Mouse (Mus musculus) myocyte (in vitro differentiated cells): ENCODE data around the gene Dennd1b.

Source experiments
- E2F4 ChIP-seq: IDR thresholded peaks from one replicate; pipeline ENCODE4 v1.6.1; 2011; ENCODE audit warnings: mild to moderate bottlenecking, control low read depth, moderate library complexity; ENCODE audit not compliant: insufficient read depth
- POLR2A ChIP-seq: IDR thresholded peaks from one replicate; pipeline ENCODE4 v1.6.1; 2011; ENCODE audit warnings: low read depth, mild to moderate bottlenecking, control low read depth, moderate library complexity; ENCODE audit not compliant: insufficient read length
- POLR2AphosphoS2 ChIP-seq: IDR thresholded peaks from one replicate; pipeline ENCODE4 v1.6.1; 2011; ENCODE audit warnings: low read depth, control low read depth; ENCODE audit not compliant: insufficient read length

DNA sequence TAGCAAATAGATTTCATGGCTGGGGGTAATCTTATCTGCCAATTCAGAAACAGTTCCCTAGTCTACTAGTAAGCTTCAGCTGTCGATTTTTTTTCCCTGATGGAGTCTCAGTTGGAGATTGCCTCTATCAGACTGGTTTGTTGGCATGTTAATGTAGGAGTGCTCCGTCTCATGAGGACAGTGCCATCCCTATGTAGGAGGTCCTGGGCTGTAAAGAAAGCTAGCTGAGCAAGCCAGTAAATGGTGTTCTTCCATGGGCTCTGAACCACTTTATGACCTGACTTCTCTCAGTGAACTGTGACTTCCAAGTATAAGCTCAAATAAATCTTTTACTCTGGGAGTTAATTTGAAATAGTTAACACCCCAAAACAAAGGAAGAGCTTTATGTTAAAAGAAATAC is 107.8 kb downstream of the Dennd1b start:
- TF ChIP-seq E2F4 (no peak), POLR2AphosphoS2 (no peak), POLR2A (no peak)
